Mouse (Mus musculus): ENCODE measurements around the gene Shisa8.

GRCm38 (mm10) chr15:82181131-82181530, 31.5 kb downstream of the Shisa8 start:
- TF ChIP-seq CTCF (IDR thresholded peaks at IDR 0.05; ENCODE audit: control insufficient read depth, insufficient read depth, low read length) (no peak), POLR2A (IDR thresholded peaks at IDR 0.05; ENCODE audit: borderline replicate concordance, control insufficient read depth, low read depth, low read length) (no peak)
